Comparison of ENCODE assay signal across 9 mouse cellular contexts in the genomic region with DNA sequence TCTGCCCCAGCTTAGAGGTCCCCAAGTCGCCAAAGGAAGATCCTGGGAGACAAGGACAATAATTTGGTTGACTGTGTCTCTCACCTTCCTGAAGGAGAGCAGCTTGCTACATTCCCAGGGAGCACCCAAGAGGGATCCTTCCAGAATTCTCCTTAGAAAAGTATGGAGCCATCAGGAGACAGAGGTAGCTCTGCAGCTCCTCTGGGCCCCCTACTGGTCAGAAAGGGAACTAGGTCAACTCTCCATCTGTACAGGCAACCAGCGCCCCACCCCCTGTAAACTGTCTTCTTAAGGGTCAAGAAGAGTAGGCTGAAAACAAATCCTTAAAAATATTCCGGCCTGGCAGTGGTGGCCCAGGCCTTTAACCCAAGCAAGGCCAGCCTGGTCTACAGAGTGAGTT. TPM values are rescaled to one million over a fixed set of nuclear protein-coding genes. Genes with fewer than 3 reads are reported as not detected.
DNase-seq lines count a peak whose midpoint lies in the region; ATAC-seq and TF ChIP-seq lines count a peak whose summit lies in the region.
"Had no signal": no experiment of that assay in that cellular context is flagged by ENCODE, and none has a peak within 500 bp of the region (broad histone marks: within the 10 kb centered on the region; RNA-seq: fewer than 3 reads in every experiment).

No protein-coding gene starts in this region.

- H3K4me3 ChIP-seq in kidney, embryonic 15.5 days (replicated peaks), result no peak overlapping the region
- no peak overlapping the region for H3K4me3 ChIP-seq in cerebellum, adult 2 months (replicated peaks; ENCODE audit: insufficient read depth, low read depth, low read length)
- no peak overlapping the region for H3K4me3 ChIP-seq in kidney, embryonic 14.5 days (ENCODE audit: low read length)
- H3K4me3 ChIP-seq in stomach, embryonic 15.5 days (replicated peaks), result no peak overlapping the region
- H3K4me3 ChIP-seq: limb, embryonic 12.5 days had no signal

- peak; percentile 71 for TF ChIP-seq CTCF in cerebellum, adult 2 months (IDR thresholded peaks at IDR 0.05; ENCODE audit: borderline replicate concordance, insufficient read depth, low read depth, low read length)

- ATAC-seq in kidney, embryonic 15.5 days (replicated peaks; ENCODE audit: low FRiP score), result no peak
- 0 out of 2 replicates have a peak, but pooled peaks have one; percentile 14 for ATAC-seq in kidney, embryonic 14.5 days (ENCODE audit: low FRiP score, low TSS enrichment)
- 0 out of 2 replicates have a peak, but pooled peaks have one; percentile 41 for ATAC-seq in stomach, embryonic 15.5 days (ENCODE audit: insufficient read depth, low FRiP score, low read depth)

- H3K9me3 ChIP-seq in kidney, embryonic 15.5 days (replicated peaks), result no peaks in the 10 kb centered on the region
- no peaks in the 10 kb centered on the region for H3K9me3 ChIP-seq in kidney, embryonic 14.5 days (ENCODE audit: control insufficient read depth, low read length)
- H3K9me3 ChIP-seq in stomach, embryonic 15.5 days, result no peaks in the 10 kb centered on the region
- H3K9me3 ChIP-seq: limb, embryonic 12.5 days had no signal

- H3K36me3 ChIP-seq in kidney, embryonic 15.5 days, result peaks cover 32% of the 10 kb centered on the region
- H3K36me3 ChIP-seq in kidney, embryonic 14.5 days (ENCODE audit: control insufficient read depth, insufficient read depth, low read length), result peaks cover 17% of the 10 kb centered on the region; the same call in 1 of the 2 replicates
- peaks cover 7% of the 10 kb centered on the region; the same call in 1 of the 2 replicates for H3K36me3 ChIP-seq in stomach, embryonic 15.5 days

- no peak for TF ChIP-seq POLR2A in cerebellum, adult 2 months (IDR thresholded peaks at IDR 0.05; ENCODE audit: borderline replicate concordance, insufficient read depth, low read length)

- no peaks in the 10 kb centered on the region for H3K27me3 ChIP-seq in kidney, embryonic 15.5 days
- H3K27me3 ChIP-seq in cerebellum, adult 2 months (ENCODE audit: control insufficient read depth, insufficient read depth, low read length), result no peaks in the 10 kb centered on the region
- no peaks in the 10 kb centered on the region for H3K27me3 ChIP-seq in kidney, embryonic 14.5 days (ENCODE audit: control insufficient read depth, insufficient read depth, low read length)
- H3K27me3 ChIP-seq in stomach, embryonic 15.5 days (replicated peaks), result no peaks in the 10 kb centered on the region
- H3K27me3 ChIP-seq: limb, embryonic 12.5 days had no signal

- H3K9ac ChIP-seq in kidney, embryonic 15.5 days, result no peak overlapping the region
- no peak overlapping the region for H3K9ac ChIP-seq in kidney, embryonic 14.5 days (ENCODE audit: low read depth, low read length)
- H3K9ac ChIP-seq in stomach, embryonic 15.5 days, result no peak overlapping the region
- H3K9ac ChIP-seq: limb, embryonic 12.5 days had no signal

- H3K4me2 ChIP-seq in kidney, embryonic 15.5 days, result no peak overlapping the region
- no peak overlapping the region for H3K4me2 ChIP-seq in kidney, embryonic 14.5 days (replicated peaks; ENCODE audit: low read depth, low read length)
- H3K4me2 ChIP-seq in stomach, embryonic 15.5 days, result no peak overlapping the region
- H3K4me2 ChIP-seq: limb, embryonic 12.5 days had no signal

- WGBS in kidney, embryonic 15.5 days, result 19% methylated on average over 3 of the region's 3 CpGs
- 15% methylated on average over 3 of the region's 3 CpGs for WGBS in cerebellum, adult 2 months
- 21% methylated on average over 3 of the region's 3 CpGs for WGBS in kidney, embryonic 14.5 days
- 18% methylated on average over 3 of the region's 3 CpGs for WGBS in stomach, embryonic 15.5 days

- H3K27ac ChIP-seq in kidney, embryonic 15.5 days, result no peak overlapping the region
- H3K27ac ChIP-seq in cerebellum, adult 2 months (ENCODE audit: insufficient read depth, low read length), result peak overlapping the region; percentile 12; the same call in 1 of the 2 replicates
- H3K27ac ChIP-seq in kidney, embryonic 14.5 days (ENCODE audit: low read depth, low read length), result no peak overlapping the region
- H3K27ac ChIP-seq in stomach, embryonic 15.5 days, result no peak overlapping the region
- H3K27ac ChIP-seq: limb, embryonic 12.5 days had no signal

- peaks cover 42% of the 10 kb centered on the region for H3K4me1 ChIP-seq in kidney, embryonic 15.5 days
- peaks cover 7% of the 10 kb centered on the region for H3K4me1 ChIP-seq in cerebellum, adult 2 months (ENCODE audit: control insufficient read depth, insufficient read depth, low read length)
- H3K4me1 ChIP-seq in kidney, embryonic 14.5 days (ENCODE audit: control insufficient read depth, insufficient read depth, low read length), result peaks cover 32% of the 10 kb centered on the region
- H3K4me1 ChIP-seq in stomach, embryonic 15.5 days, result peaks cover 17% of the 10 kb centered on the region

- DNase-seq in kidney, adult 11 months, result peak; percentile 52
- DNase-seq in ES-CJ7 (ENCODE audit: low read depth, low spot score), result peak; percentile 81
- DNase-seq in cerebellum, adult 2 months, result peak; percentile 76 to 78
- peak; percentile 80 for DNase-seq in gastrocnemius, adult 18-20 months (ENCODE audit: low spot score)
- DNase-seq in lung, postnatal 25 days (ENCODE audit: low spot score), result peak; percentile 74

RNA-seq across cellular contexts. Expression of gene Irs3, which starts 7.0 kb away (rescaled TPM):
- 0.80 and 0.82 TPM in 2 replicates for polyA plus RNA-seq in kidney, embryonic 15.5 days (2015; fragmentation: Nextera tagmentation; extraction: Ambion mirVana)
- polyA plus RNA-seq in cerebellum, adult 2 months (2012; rRNA removed), result 0.17 and 0.18 TPM in 2 replicates
- total RNA-seq in gastrocnemius, adult 18-20 months (2021), result under 1 TPM; 0.59 to 0.90 TPM
- polyA plus RNA-seq in kidney, embryonic 14.5 days (2014; fragmentation: Nextera tagmentation; extraction: Ambion mirVana), result 0.43 and 0.84 TPM in 2 replicates
- 0.06 and 0.09 TPM in 2 replicates for polyA plus RNA-seq in stomach, embryonic 15.5 days (2015; fragmentation: Nextera tagmentation; extraction: Ambion mirVana)

RNA-seq across cellular contexts. Expression of gene Sap25, which starts 11.3 kb away (rescaled TPM):
- polyA plus RNA-seq in kidney, embryonic 15.5 days (2015; fragmentation: Nextera tagmentation; extraction: Ambion mirVana), result 8.2 and 10.5 TPM in 2 replicates
- polyA plus RNA-seq in cerebellum, adult 2 months (2012; rRNA removed), result 17.1 and 19.7 TPM in 2 replicates
- 1 to 10 TPM; 2.6 to 3.0 TPM for total RNA-seq in gastrocnemius, adult 18-20 months (2021)
- 9.3 and 10.1 TPM in 2 replicates for polyA plus RNA-seq in kidney, embryonic 14.5 days (2014; fragmentation: Nextera tagmentation; extraction: Ambion mirVana)
- 5.8 and 8.9 TPM in 2 replicates for polyA plus RNA-seq in stomach, embryonic 15.5 days (2015; fragmentation: Nextera tagmentation; extraction: Ambion mirVana)

RNA-seq across cellular contexts. Expression of gene Gm20605, which starts 23.5 kb away (rescaled TPM):
- 10.4 and 13.1 TPM in 2 replicates for polyA plus RNA-seq in kidney, embryonic 15.5 days (2015; fragmentation: Nextera tagmentation; extraction: Ambion mirVana)
- polyA plus RNA-seq in cerebellum, adult 2 months (2012; rRNA removed), result 8.1 and 9.9 TPM in 2 replicates
- 1 to 10 TPM; 1.0 to 2.2 TPM for total RNA-seq in gastrocnemius, adult 18-20 months (2021)
- 5.7 and 12.5 TPM in 2 replicates for polyA plus RNA-seq in kidney, embryonic 14.5 days (2014; fragmentation: Nextera tagmentation; extraction: Ambion mirVana)
- 6.6 and 9.4 TPM in 2 replicates for polyA plus RNA-seq in stomach, embryonic 15.5 days (2015; fragmentation: Nextera tagmentation; extraction: Ambion mirVana)

RNA-seq across cellular contexts. Expression of gene Lrch4, which starts 23.6 kb away (rescaled TPM):
- polyA plus RNA-seq in kidney, embryonic 15.5 days (2015; fragmentation: Nextera tagmentation; extraction: Ambion mirVana), result 47.4 and 50.6 TPM in 2 replicates
- polyA plus RNA-seq in cerebellum, adult 2 months (2012; rRNA removed), result 14.4 and 14.8 TPM in 2 replicates
- 10 to 100 TPM; 15.0 to 18.0 TPM for total RNA-seq in gastrocnemius, adult 18-20 months (2021)
- polyA plus RNA-seq in kidney, embryonic 14.5 days (2014; fragmentation: Nextera tagmentation; extraction: Ambion mirVana), result 37.6 and 43.2 TPM in 2 replicates
- polyA plus RNA-seq in stomach, embryonic 15.5 days (2015; fragmentation: Nextera tagmentation; extraction: Ambion mirVana), result 36.0 and 38.5 TPM in 2 replicates

RNA-seq across cellular contexts. Expression of gene Fbxo24, which starts 23.7 kb away (rescaled TPM):
- polyA plus RNA-seq in kidney, embryonic 15.5 days (2015; fragmentation: Nextera tagmentation; extraction: Ambion mirVana), result 0.16 and 0.17 TPM in 2 replicates
- polyA plus RNA-seq in cerebellum, adult 2 months (2012; rRNA removed), result 0.25 and 0.31 TPM in 2 replicates
- total RNA-seq in gastrocnemius, adult 18-20 months (2021), result under 1 TPM in 1 of 2 experiments, not detected in 1; 0.21 TPM
- not detected in 2 replicates for polyA plus RNA-seq in kidney, embryonic 14.5 days (2014; fragmentation: Nextera tagmentation; extraction: Ambion mirVana)
- polyA plus RNA-seq in stomach, embryonic 15.5 days (2015; fragmentation: Nextera tagmentation; extraction: Ambion mirVana), result 0.13 and 0.26 TPM in 2 replicates
